Mouse (Mus musculus) gastrocnemius, postnatal 10 days (tissue): ENCODE results near the gene Fgd6. TPM values are rescaled to one million over a fixed set of nuclear protein-coding genes. Genes with fewer than 3 reads are reported as not detected.

Source experiments
- DNase-seq: peaks from one replicate; pipeline ENCODE4 v3.0.0; 2021; ENCODE audit warnings: mixed read lengths
- long read RNA-seq, 2 experiments: library from polyadenylated mRNA; stranded (forward); transcript quantifications; one replicate each; pipeline ENCODE4 v2.0.0; 2021
- total RNA-seq, 2 experiments: library from RNA; stranded (reverse); gene quantifications; 2 replicates each; pipeline ENCODE4 v1.2.3; 2021

Fgd6 gene
- 1 to 10 TPM; 2.0 to 3.2 TPM for total RNA-seq
- long read RNA-seq, experiment 1, full-length matches to known transcripts, result 1 of 1 reads
- long read RNA-seq, experiment 1, partial matches to known transcripts, result 0 of 1 reads
- long read RNA-seq, experiment 1, other reads (novel, unspliced or antisense), result 0 of 1 reads
- long read RNA-seq, experiment 2, full-length matches to known transcripts, result 2 of 2 reads
- long read RNA-seq, experiment 2, partial matches to known transcripts, result 0 of 2 reads
- long read RNA-seq, experiment 2, other reads (novel, unspliced or antisense), result 0 of 2 reads

DNA sequence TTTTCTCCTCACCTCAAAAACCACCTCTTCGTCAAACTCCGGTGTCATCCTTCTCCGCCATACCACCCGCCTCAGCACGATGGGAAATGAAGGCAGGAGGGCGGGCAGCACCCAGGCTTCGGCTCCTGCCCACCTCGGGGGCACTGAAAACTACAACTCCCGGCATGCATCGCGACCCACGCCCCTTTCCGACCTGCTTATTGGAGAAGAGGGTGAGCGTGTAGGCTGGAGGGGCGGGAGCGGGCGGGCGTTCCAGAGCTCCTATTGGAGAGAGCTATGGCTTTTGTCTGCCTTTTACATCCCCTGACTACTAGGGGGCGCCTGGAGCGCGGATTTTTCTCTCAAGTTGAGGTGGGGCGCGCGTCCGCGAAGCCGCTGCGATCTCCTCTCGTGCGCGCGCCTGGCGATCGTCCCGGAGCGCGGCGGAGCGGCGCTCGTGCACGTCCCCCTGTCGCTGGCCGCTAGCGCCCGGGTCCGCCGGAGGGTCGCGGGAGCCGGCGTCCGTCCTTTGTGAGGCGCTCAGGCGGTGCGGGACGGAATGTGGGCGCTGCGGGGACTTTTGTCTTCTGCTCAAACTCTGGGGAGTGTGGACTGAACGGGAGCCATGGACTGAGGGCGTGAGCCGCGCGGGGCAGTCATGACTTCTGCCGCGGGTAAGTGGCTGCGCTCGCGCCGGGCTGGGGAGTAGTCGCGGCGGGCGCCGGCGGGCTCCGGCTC, at the start of gene Fgd6, which contains the start of gene Vezt:
TSS of gene Fgd6 (plus strand) at position 344 of the 717 bp plus-strand sequence.
TSS of gene Vezt (minus strand) at position 160 of the 717 bp plus-strand sequence.
- peak; percentile 98 for DNase-seq

- no peak for DNase-seq
Observed at GRCm38 (mm10) chr10:93994136-93994535, 41.7 kb upstream of the Fgd6 start.

- no peak for DNase-seq
Observed at GRCm38 (mm10) chr10:93995100-93995499, 40.7 kb upstream of the Fgd6 start.

DNA sequence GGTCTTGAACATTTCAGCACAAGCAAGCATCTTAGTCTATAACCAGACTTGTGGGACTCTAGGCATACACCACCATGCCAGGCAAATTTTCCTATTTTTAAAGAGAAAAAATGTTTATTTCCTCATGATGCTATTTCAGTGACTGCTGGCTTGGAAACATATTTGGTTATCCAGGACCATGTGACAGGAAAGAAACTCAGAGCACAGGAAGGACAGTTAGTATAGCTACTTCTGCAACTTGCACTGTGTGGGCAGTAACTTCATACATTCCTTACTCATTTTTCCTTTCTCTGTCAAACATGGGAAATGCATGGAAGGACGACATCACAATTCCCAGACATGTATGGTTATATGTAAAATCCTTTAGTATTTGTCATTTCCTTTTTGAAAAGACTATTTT, 36.4 kb upstream of the Fgd6 start:
- DNase-seq, result no peak

DNA sequence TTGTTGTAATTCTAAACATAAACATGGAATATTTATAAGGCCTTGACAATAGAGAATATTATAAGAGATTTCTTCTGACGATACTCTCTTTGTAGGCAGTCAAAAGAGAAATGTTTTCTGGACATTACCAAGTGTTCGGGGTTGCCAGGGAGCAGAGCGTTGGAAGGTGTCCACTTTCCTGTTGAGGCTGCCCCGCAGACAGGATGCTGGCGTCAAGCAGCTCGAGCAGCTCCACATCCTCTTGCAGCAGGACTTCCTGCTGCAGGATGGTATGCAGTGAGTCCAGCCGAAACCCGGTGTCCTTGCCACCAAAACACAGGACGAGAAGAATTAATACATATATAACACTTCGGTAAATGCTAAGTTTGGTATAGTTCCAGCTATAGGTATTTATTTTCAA, 35.6 kb upstream of the Fgd6 start:
- DNase-seq, result no peak

DNA sequence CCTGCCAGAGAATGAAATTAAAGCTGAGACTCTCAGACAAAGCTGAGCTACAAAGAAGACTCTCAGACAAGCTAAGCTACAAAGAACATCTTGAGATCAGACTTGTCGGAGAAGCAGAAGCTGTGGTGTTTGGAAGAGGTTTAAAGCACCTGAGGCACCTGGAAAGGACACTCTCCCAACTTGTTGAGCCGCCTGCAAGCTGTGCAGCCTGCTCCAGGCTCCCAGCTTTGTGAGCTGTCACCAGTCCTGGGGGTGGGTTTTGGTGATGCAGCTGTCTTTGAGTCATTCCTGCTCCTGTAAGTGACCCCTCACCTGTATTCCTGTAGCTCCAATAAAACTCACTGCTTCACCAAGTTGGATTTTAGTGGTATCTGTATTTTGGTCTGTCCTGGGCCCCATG, 27.4 kb upstream of the Fgd6 start:
- DNase-seq, result no peak

- no peak for DNase-seq
Observed at GRCm38 (mm10) chr10:94009991-94010679, 25.7 kb upstream of the Fgd6 start.

- DNase-seq, result no peak
Observed at GRCm38 (mm10) chr10:94011024-94011423, 24.8 kb upstream of the Fgd6 start.

DNA sequence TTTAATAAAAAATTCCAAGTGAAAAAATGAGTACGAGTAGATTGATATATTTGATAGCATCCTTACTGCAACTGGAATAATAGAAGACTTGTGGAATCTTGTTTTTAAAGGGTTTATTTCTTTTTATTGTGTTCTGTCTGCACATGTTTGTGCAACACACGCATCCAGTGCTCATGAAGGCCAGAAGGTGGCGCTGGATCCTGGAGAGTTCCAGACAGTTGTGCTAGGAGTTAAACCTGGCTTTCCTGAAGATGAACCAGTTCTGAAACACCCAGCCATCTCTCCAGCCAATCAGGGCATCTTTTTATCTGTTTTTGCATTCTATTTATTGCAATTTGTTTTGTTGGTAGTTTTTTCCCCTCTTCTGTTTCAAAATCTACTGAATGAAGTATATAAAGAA, 22.6 kb upstream of the Fgd6 start:
- DNase-seq, result peak; percentile 47

DNA sequence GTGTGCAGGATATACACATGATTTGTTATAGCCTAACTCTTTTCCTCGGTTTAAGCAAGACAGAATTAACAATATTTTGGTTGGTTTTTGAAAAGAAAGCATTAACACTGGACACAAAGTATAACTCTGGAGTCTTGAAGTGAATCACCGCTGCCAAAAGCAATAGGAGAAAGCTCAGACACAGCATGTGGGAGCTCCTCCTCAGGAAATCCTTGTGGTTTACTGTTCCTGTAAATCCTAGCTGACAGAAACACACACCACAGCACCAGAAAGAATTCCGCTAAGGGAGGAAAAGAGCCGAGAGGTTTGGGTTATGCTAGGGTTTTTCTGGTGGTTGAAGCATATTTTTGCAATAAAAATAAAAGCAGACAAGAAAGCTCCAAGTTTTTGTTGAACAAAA, 21.6 kb upstream of the Fgd6 start:
- no peak for DNase-seq

- no peak for DNase-seq
Observed at GRCm38 (mm10) chr10:94017455-94017854, 18.3 kb upstream of the Fgd6 start.

DNA sequence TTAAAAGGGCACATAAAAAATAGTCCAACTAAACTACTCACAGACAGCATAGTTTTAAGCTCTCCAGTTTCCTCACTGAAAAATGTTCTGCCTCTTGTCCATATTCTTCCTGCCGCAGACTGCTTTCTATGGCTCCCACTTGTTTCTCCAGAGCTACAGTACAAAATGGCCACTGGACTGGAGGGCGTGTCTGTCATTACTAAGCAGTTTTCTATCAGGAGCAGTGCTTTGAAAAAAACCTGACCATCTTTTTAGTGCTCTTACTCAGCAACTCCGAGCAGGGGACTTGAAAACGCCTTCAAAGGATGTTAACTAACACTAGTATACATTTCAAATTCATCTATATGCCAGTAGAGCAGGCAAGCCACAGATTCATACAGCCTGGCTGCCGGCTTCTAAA, 15.2 kb upstream of the Fgd6 start:
- DNase-seq, result no peak

DNA sequence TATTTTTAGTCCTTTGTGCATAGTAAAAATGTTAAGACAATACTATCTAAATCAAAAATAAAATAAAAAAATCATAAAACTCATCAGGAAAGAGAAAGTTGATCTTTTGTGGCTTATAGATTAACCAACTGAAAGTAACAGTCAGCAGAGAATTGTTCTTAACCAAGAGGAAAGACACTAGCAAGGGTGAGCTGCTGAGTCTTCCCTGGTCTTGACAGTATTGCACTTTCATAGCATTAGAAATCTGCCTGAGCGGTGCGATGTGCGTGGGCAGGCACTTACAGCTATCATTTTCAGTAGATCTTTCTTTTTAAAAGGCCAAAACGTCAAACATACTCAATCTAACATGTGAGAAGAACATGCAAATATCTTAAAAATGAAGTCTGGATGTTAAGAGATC, 14.7 kb upstream of the Fgd6 start:
- DNase-seq, result no peak

- DNase-seq, result no peak
Observed at GRCm38 (mm10) chr10:94025079-94025478, 10.7 kb upstream of the Fgd6 start.

DNA sequence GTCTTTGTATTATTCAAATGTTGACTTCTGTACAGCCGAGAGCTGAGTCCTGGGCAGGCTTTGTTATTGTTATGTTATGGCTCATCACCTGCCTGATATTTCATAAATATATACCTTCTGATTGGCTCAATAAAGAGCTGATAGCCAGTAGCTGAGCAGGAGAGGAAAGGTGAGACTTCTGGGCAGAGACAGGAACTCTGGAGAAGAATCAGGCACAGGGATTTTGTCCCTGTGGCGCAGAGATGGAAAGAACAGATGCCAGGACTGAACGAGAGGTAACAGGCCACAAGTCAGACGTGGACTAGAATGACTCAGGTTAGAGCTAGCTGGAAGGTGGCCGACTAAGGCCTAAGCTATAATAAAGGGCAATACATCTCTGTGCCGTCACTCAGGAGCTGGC, 7.3 kb upstream of the Fgd6 start:
- no peak for DNase-seq

DNA sequence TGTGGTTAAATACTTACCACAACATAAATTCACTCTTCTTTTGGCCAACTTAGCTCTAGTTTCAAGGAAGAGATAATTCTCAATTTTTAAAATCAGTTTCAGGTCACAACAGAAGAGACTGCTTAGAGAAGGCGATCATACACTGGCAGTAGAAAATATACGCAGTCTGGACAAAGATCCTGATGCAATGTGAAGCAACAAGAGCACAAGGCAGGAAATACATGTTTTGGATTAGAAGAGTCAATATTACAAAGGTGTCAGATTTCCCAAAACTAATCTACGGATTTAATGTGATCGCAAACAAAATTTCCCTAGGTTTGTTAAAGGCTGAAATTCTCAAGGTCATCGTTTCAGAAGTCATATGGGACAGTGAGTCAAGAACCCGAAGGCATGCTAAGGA, 4.6 kb upstream of the Fgd6 start:
- no peak for DNase-seq

DNA sequence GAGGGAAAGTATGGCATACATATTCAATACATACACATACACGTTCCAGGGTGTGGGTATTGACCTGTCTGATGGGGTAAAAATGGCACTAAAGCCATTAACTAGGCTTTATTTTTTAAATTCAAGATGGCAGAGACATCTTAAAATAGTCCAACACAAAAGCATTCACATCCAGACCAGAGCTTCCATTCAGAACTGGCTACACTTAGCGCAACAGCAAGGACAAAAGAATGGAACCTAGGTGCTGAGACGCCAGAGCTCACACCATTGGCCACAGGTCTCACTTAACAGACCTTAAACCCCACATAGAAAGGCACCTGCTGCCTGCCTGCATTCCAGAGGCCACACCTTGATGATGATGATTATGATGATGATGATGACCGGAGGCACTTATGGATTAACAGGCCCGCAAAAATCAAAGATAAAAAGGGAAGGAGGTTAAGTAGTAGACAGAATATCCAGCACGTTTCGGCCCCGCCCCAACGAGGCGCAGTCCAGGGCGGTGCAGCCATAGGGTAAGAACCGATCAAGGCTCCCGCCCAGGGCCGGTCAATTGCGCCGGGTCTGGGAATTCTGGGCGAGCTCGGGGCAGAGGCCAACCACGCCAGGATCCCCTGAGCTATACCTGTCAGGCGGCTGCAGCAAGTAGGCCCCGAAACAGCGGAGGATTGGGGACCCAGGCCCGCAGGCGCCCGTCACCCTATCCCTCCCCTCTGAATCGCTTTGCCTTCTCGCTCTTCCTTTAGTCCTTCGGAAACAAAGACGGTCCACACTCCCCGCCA, 734 bp upstream of the Fgd6 start:
- peak; percentile 59 for DNase-seq

- no peak for DNase-seq
Observed at GRCm38 (mm10) chr10:94036375-94036758, 566 bp downstream of the Fgd6 start.

- DNase-seq, result no peak
Observed at GRCm38 (mm10) chr10:94037196-94037595, 1.4 kb downstream of the Fgd6 start.

DNA sequence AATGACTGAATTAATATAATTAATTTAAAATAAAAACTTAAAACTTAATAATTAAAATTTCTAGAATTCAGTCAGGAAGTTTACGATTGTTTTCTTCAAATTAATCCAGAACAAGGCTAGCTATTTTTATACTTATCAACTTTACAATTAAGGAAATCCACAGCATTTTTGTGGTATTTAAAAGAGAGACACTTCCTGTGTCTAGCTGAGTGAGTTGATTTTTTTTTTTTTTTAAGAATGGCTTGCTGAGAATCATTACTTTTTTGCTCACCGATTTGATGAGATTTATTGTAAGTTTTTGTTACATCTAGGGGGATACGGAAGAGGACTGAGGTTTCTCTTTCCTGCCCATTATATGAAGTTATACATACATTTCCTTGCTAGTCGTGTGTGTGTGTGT, 1.8 kb downstream of the Fgd6 start:
- no peak for DNase-seq

DNA sequence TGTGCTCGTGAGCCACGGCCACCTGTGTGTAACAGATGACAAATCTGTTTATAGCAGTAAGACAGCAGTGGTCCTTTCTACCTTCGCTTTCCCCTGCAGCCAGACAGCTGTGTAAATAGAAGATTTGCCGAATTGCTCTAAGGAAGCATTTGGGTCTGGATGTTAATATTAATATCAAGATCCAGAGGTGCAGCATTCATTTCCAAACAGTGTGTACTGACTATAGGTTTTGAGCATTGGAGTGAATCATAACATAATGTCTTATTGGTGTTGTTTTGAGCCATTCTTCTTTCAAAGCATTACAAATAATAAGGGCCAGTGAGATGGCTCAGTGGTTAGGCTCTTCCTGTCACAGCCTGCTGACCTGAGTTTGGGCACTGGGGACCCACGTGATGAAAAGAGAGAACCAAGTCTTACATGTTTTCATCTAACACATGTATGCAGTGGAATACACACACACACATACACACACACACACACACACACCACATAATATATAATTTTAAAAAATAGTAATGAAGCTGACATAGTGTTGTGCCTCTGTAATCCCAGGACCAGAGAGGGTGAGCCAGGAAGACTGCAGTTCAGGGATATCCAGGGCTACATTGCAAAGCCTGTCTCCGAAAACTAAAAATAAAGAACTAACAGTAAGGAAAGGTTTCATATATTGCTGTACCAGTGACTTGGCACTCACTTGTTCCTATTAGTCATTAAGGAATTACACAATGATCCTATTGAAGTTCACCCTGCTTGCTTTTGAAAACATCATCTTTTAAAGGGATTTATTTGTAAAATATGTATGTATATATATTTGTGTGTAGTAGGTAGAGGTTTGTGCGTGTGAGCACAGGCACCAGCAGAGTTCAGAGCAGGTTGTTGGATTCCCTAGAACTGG, 2.8 kb downstream of the Fgd6 start:
- no peak for DNase-seq

DNA sequence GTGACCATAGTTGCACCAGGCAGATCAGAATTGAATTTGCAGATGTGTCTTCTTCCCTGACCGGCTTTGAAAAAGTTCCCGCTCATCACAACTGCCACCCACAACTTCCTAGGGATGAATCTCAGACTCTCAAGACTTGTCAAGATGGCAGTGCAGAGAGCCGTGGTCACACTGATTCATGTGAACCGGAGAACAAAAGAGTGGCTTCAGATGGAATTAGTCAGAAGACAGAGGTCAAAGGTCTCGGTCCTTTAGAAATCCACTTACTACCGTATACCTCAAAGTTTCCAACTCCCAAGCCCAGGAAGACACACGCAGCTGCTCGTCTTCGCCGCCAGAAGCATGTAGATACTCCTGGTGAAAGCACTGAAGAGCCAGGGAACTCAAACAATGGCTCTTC, 8.1 kb downstream of the Fgd6 start:
- no peak for DNase-seq
